Mouse (Mus musculus): Measurements from ENCODE around the gene Ctse. TPM values are rescaled to one million over a fixed set of nuclear protein-coding genes. Genes with fewer than 3 reads are reported as not detected.

Gene Ctse
- polyA plus RNA-seq, 1 experiment from 2014 or later = 11.4 TPM

DNA sequence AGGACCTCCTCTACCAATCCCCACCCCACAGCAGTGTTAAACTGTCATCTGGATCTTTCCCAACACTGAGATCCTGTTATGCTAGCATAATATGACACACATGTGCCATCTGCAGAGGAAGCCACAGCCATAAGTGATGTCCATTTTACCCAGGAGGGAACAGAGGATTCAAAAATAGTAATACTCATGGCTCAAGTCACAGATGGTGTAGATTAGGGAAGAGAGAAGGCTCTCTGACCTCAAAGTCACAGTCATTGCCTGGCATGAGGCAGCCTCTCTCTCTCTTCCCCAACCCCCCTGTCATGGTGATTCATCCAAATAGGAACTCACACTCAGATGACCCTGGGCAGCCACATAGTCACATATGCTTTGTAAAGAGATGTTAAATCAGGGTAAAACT is 53.2 kb downstream of the Ctse start:
- Histone ChIP-seq H3K27me3 (ENCODE audit: insufficient read depth, low read length) (no peaks in the 10 kb centered on the region), H3K4me3 (ENCODE audit: low read length) (no peak overlapping the region), H3K9me3 (ENCODE audit: low read length) (no peaks in the 10 kb centered on the region), H3K27ac (ENCODE audit: low read length) (no peak overlapping the region), H3K9ac (replicated peaks; ENCODE audit: low read length) (no peak overlapping the region), H3K4me2 (replicated peaks; ENCODE audit: low read depth, low read length) (no peak overlapping the region), H3K36me3 (ENCODE audit: insufficient read depth, low read length) (no peaks in the 10 kb centered on the region), H3K4me1 (ENCODE audit: insufficient read depth, low read length) (0 out of 2 replicates have a peak, but pooled peaks cover 3% of the 10 kb centered on the region)
- ATAC-seq (ENCODE audit: low FRiP score, low TSS enrichment) = no peak

GRCm38 (mm10) chr1:131695308-131695707 is 57.2 kb downstream of the Ctse start:
- Histone ChIP-seq H3K36me3 (ENCODE audit: insufficient read depth, low read length) (no peaks in the 10 kb centered on the region), H3K9ac (replicated peaks; ENCODE audit: low read length) (no peak overlapping the region), H3K4me1 (ENCODE audit: insufficient read depth, low read length) (no peaks in the 10 kb centered on the region), H3K4me2 (replicated peaks; ENCODE audit: low read depth, low read length) (no peak overlapping the region), H3K27ac (ENCODE audit: low read length) (no peak overlapping the region), H3K27me3 (ENCODE audit: insufficient read depth, low read length) (no peaks in the 10 kb centered on the region), H3K9me3 (ENCODE audit: low read length) (no peaks in the 10 kb centered on the region), H3K4me3 (ENCODE audit: low read length) (no peak overlapping the region)
- ATAC-seq (ENCODE audit: low FRiP score, low TSS enrichment) = no peak
- WGBS = 92% methylated on average over 2 of the region's 2 CpGs

- no peak overlapping the region for H3K9ac ChIP-seq (replicated peaks; ENCODE audit: low read length)
- H3K9me3 ChIP-seq (ENCODE audit: low read length) = no peaks in the 10 kb centered on the region
- H3K4me3 ChIP-seq (ENCODE audit: low read length) = no peak overlapping the region
- no peak overlapping the region for H3K4me2 ChIP-seq (replicated peaks; ENCODE audit: low read depth, low read length)
- H3K27me3 ChIP-seq (ENCODE audit: insufficient read depth, low read length) = no peaks in the 10 kb centered on the region
- H3K4me1 ChIP-seq (ENCODE audit: insufficient read depth, low read length) = no peaks in the 10 kb centered on the region
- WGBS = 71% methylated on average over 4 of the region's 4 CpGs
- no peak overlapping the region for H3K27ac ChIP-seq (ENCODE audit: low read length)
- no peak for ATAC-seq (ENCODE audit: low FRiP score, low TSS enrichment)
- no peaks in the 10 kb centered on the region for H3K36me3 ChIP-seq (ENCODE audit: insufficient read depth, low read length)
These were observed 58.2 kb downstream of the Ctse start for GRCm38 (mm10) chr1:131696325-131696724.

GRCm38 (mm10) chr1:131698770-131699169 is 60.7 kb downstream of the Ctse start:
- ATAC-seq (ENCODE audit: low FRiP score, low TSS enrichment) = no peak

GRCm38 (mm10) chr1:131699642-131700041 is 61.5 kb downstream of the Ctse start:
- 79% methylated on average over 4 of the region's 4 CpGs for WGBS
- H3K4me1 ChIP-seq (ENCODE audit: insufficient read depth, low read length) = no peaks in the 10 kb centered on the region

More at GRCm38 (mm10) chr1:131698770-131699169, 60.7 kb downstream of the Ctse start:
- whole genome bisulfite sequencing = 91% methylated on average over 3 of the region's 3 CpGs
- H3K4me3 ChIP-seq (ENCODE audit: low read length) = no peak overlapping the region
- H3K36me3 ChIP-seq (ENCODE audit: insufficient read depth, low read length) = no peaks in the 10 kb centered on the region
- no peak overlapping the region for H3K27ac ChIP-seq (ENCODE audit: low read length)
- H3K9me3 ChIP-seq (ENCODE audit: low read length) = no peaks in the 10 kb centered on the region
- no peaks in the 10 kb centered on the region for H3K4me1 ChIP-seq (ENCODE audit: insufficient read depth, low read length)
- H3K27me3 ChIP-seq (ENCODE audit: insufficient read depth, low read length) = no peaks in the 10 kb centered on the region
- H3K9ac ChIP-seq (replicated peaks; ENCODE audit: low read length) = no peak overlapping the region
- no peak overlapping the region for H3K4me2 ChIP-seq (replicated peaks; ENCODE audit: low read depth, low read length)

GRCm38 (mm10) chr1:131700447-131700846 is 62.3 kb downstream of the Ctse start:
- Histone ChIP-seq H3K4me3 (ENCODE audit: low read length) (no peak overlapping the region), H3K4me1 (ENCODE audit: insufficient read depth, low read length) (no peaks in the 10 kb centered on the region), H3K9me3 (ENCODE audit: low read length) (no peaks in the 10 kb centered on the region), H3K36me3 (ENCODE audit: insufficient read depth, low read length) (no peaks in the 10 kb centered on the region), H3K4me2 (replicated peaks; ENCODE audit: low read depth, low read length) (no peak overlapping the region), H3K27ac (ENCODE audit: low read length) (no peak overlapping the region), H3K9ac (replicated peaks; ENCODE audit: low read length) (no peak overlapping the region), H3K27me3 (ENCODE audit: insufficient read depth, low read length) (no peaks in the 10 kb centered on the region)
- WGBS = 75% methylated on average over 5 of the region's 5 CpGs
- no peak for ATAC-seq (ENCODE audit: low FRiP score, low TSS enrichment)

More at GRCm38 (mm10) chr1:131699642-131700041, 61.5 kb downstream of the Ctse start:
- H3K27me3 ChIP-seq (ENCODE audit: insufficient read depth, low read length) = no peaks in the 10 kb centered on the region
- H3K36me3 ChIP-seq (ENCODE audit: insufficient read depth, low read length) = no peaks in the 10 kb centered on the region
- ATAC-seq (ENCODE audit: low FRiP score, low TSS enrichment) = no peak
- no peaks in the 10 kb centered on the region for H3K9me3 ChIP-seq (ENCODE audit: low read length)
- no peak overlapping the region for H3K4me2 ChIP-seq (replicated peaks; ENCODE audit: low read depth, low read length)
- no peak overlapping the region for H3K4me3 ChIP-seq (ENCODE audit: low read length)
- H3K9ac ChIP-seq (replicated peaks; ENCODE audit: low read length) = no peak overlapping the region
- H3K27ac ChIP-seq (ENCODE audit: low read length) = no peak overlapping the region

DNA sequence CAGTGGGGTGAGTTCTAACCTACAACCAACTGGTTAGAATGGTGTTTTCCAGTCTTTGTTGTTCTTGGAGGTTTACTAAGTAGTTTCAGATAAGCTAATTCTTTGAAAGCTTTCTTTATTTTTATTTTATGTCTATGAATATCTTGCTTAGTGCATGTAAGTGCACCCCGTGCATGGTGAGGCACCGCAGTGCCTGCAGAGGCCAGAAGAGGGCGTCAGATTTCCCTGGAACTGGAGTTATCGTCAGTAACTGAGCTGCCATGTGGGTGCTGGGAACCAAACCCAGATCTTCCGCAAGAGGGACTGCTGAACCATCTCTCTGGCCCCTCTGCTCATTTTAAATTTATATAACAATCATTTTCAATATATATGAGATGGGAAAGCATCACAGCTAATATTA is 63.3 kb downstream of the Ctse start:
- 84% methylated on average over 5 of the region's 5 CpGs for WGBS
- no peaks in the 10 kb centered on the region for H3K9me3 ChIP-seq (ENCODE audit: low read length)
- H3K36me3 ChIP-seq (ENCODE audit: insufficient read depth, low read length) = no peaks in the 10 kb centered on the region
- H3K4me1 ChIP-seq (ENCODE audit: insufficient read depth, low read length) = no peaks in the 10 kb centered on the region
- H3K27ac ChIP-seq (ENCODE audit: low read length) = no peak overlapping the region
- H3K27me3 ChIP-seq (ENCODE audit: insufficient read depth, low read length) = no peaks in the 10 kb centered on the region
- no peak overlapping the region for H3K4me3 ChIP-seq (ENCODE audit: low read length)
- no peak overlapping the region for H3K4me2 ChIP-seq (replicated peaks; ENCODE audit: low read depth, low read length)
- no peak overlapping the region for H3K9ac ChIP-seq (replicated peaks; ENCODE audit: low read length)
- ATAC-seq (ENCODE audit: low FRiP score, low TSS enrichment) = no peak

- Histone ChIP-seq H3K9me3 (ENCODE audit: low read length) (no peaks in the 10 kb centered on the region), H3K4me3 (ENCODE audit: low read length) (no peak overlapping the region), H3K4me2 (replicated peaks; ENCODE audit: low read depth, low read length) (no peak overlapping the region), H3K4me1 (ENCODE audit: insufficient read depth, low read length) (no peaks in the 10 kb centered on the region), H3K9ac (replicated peaks; ENCODE audit: low read length) (no peak overlapping the region), H3K27me3 (ENCODE audit: insufficient read depth, low read length) (no peaks in the 10 kb centered on the region), H3K27ac (ENCODE audit: low read length) (no peak overlapping the region), H3K36me3 (ENCODE audit: insufficient read depth, low read length) (no peaks in the 10 kb centered on the region)
- 63% methylated on average over 8 of the region's 8 CpGs for WGBS
- no peak for ATAC-seq (ENCODE audit: low FRiP score, low TSS enrichment)
These were observed 64.1 kb downstream of the Ctse start for GRCm38 (mm10) chr1:131702094-131702766.

DNA sequence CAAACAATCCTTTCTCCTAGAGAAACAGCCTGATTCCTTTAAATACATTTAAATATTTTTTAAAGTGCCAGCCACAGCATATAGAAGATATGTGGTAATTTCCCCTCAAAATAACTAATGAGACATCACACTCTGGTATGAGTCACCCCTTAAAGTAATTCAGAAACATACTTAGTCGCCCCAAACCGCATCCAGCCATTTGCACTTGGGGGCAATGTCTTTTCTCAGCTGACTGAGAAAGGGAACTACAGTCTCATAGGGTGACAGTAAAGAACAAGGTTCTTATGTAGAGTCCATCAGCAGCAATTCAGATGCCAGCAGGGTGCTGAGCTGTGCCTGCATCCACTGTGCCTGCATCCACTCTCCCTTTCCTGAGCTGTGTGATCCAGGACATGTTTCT is 65.4 kb downstream of the Ctse start:
- no peaks in the 10 kb centered on the region for H3K9me3 ChIP-seq (ENCODE audit: low read length)
- H3K4me1 ChIP-seq (ENCODE audit: insufficient read depth, low read length) = no peaks in the 10 kb centered on the region
- H3K27ac ChIP-seq (ENCODE audit: low read length) = no peak overlapping the region
- H3K36me3 ChIP-seq (ENCODE audit: insufficient read depth, low read length) = no peaks in the 10 kb centered on the region
- no peak overlapping the region for H3K4me3 ChIP-seq (ENCODE audit: low read length)
- no peaks in the 10 kb centered on the region for H3K27me3 ChIP-seq (ENCODE audit: insufficient read depth, low read length)
- H3K4me2 ChIP-seq (replicated peaks; ENCODE audit: low read depth, low read length) = no peak overlapping the region
- no peak overlapping the region for H3K9ac ChIP-seq (replicated peaks; ENCODE audit: low read length)
- WGBS = 80% methylated on average over 2 of the region's 2 CpGs
- no peak for ATAC-seq (ENCODE audit: low FRiP score, low TSS enrichment)

DNA sequence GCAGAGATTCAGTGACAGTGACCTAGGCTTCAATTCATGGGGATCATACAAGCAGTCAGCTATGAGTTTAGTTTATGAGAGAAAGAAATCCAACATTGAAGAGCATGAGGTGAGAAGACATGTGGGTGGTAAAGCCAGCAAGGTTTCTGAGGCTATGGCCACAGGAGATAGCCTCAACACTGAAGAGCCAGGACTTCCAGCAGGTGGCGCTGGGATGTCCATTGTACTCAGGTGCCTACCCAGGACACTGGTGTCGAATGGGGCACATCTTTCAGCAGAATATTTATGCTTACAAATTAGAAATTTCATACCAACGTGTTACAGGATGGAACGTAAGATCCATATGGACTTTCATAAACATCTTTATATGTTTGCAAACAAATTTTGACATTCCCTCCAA is 70.2 kb downstream of the Ctse start:
- 18% methylated on average over 4 of the region's 4 CpGs for WGBS
- Histone ChIP-seq H3K27ac (ENCODE audit: low read length) (no peak overlapping the region), H3K9ac (replicated peaks; ENCODE audit: low read length) (no peak overlapping the region), H3K4me3 (ENCODE audit: low read length) (no peak overlapping the region), H3K27me3 (ENCODE audit: insufficient read depth, low read length) (no peaks in the 10 kb centered on the region), H3K4me1 (ENCODE audit: insufficient read depth, low read length) (no peaks in the 10 kb centered on the region), H3K9me3 (ENCODE audit: low read length) (no peaks in the 10 kb centered on the region), H3K4me2 (replicated peaks; ENCODE audit: low read depth, low read length) (no peak overlapping the region), H3K36me3 (ENCODE audit: insufficient read depth, low read length) (no peaks in the 10 kb centered on the region)
- no peak for ATAC-seq (ENCODE audit: low FRiP score, low TSS enrichment)
